Mouse (Mus musculus): ENCODE measurements around the gene Actg2. TPM values are rescaled to one million over a fixed set of nuclear protein-coding genes. Genes with fewer than 3 reads are reported as not detected.

Gene Actg2
- total and polyA plus RNA-seq, 3 experiments: 0.93 to 23.8 (median 2.3) TPM

DNA sequence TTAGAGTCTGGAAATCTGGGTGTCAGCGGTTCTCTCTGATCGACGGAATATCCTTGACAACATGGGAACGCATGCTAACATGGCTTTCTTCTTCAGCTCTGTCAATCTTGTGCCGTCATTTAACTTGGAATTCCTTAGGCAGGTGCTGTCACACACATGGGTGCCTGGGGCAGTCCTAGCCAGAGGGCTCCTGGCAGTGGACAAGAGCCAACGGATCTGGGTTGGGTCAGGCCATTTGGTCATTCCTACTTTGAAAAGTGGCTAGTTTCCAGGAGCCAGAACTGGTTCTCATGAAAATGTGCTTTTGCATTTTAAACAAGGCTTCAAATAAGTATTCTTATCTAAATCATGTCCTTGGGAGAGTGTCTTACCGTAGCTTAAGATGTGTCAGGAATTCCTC is 64.3 kb downstream of the Actg2 start:
- H3K4me3 ChIP-seq: no peak overlapping the region
- H3K27me3 ChIP-seq (ENCODE audit: control insufficient read depth, insufficient read depth, low read length): no peaks in the 10 kb centered on the region
- peaks cover 6% of the 10 kb centered on the region for H3K4me1 ChIP-seq (ENCODE audit: control insufficient read depth, insufficient read depth, low read length)
- peaks cover 2% of the 10 kb centered on the region; the same call in 1 of the 2 replicates for H3K36me3 ChIP-seq (ENCODE audit: control insufficient read depth, insufficient read depth, low read length)
- 87% methylated on average over 7 of the region's 7 CpGs for WGBS
- no peak for DNase-seq
- TF ChIP-seq CTCF (IDR thresholded peaks at IDR 0.05): no peak
- TF ChIP-seq POLR2A (IDR thresholded peaks at IDR 0.05; ENCODE audit: insufficient read depth, low read depth, low read length): no peak
- TF ChIP-seq EP300 (IDR thresholded peaks at IDR 0.05; ENCODE audit: insufficient read depth, low read depth, low read length): no peak
- intact Hi-C loops (cut with DNase I): no loop called here
- H3K9ac ChIP-seq (ENCODE audit: low read depth, low read length): no peak overlapping the region
- H3K27ac ChIP-seq: no peak overlapping the region
- no peaks in the 10 kb centered on the region for H3K79me2 ChIP-seq (replicated peaks; ENCODE audit: control insufficient read depth, insufficient read depth, low read length)

GRCm38 (mm10) chr6:83464011-83464410 is 72.1 kb downstream of the Actg2 start:
- Histone ChIP-seq H3K36me3 (ENCODE audit: control insufficient read depth, insufficient read depth, low read length) (no peaks in the 10 kb centered on the region), H3K79me2 (replicated peaks; ENCODE audit: control insufficient read depth, insufficient read depth, low read length) (no peaks in the 10 kb centered on the region), H3K4me3 (no peak overlapping the region), H3K4me1 (ENCODE audit: control insufficient read depth, insufficient read depth, low read length) (no peaks in the 10 kb centered on the region), H3K9ac (ENCODE audit: low read depth, low read length) (no peak overlapping the region), H3K27me3 (ENCODE audit: control insufficient read depth, insufficient read depth, low read length) (no peaks in the 10 kb centered on the region), H3K27ac (no peak overlapping the region)
- intact Hi-C loops (cut with DNase I): no loop called here
- no peak for DNase-seq
- no peak for TF ChIP-seq CTCF (IDR thresholded peaks at IDR 0.05)
- TF ChIP-seq EP300 (IDR thresholded peaks at IDR 0.05; ENCODE audit: insufficient read depth, low read depth, low read length): no peak
- TF ChIP-seq POLR2A (IDR thresholded peaks at IDR 0.05; ENCODE audit: insufficient read depth, low read depth, low read length): no peak

Other genes with a start within 250 kb of the Actg2 start
- gene Mthfd2, start 210.4 kb downstream of the Actg2 start, total RNA-seq (2021): 1 to 10 TPM; 2.8 TPM
- 1.7 and 2.5 TPM in 2 replicates for gene Mthfd2, start 210.4 kb downstream of the Actg2 start, polyA plus RNA-seq (2012; rRNA removed)
- gene Mob1a, start 210.2 kb downstream of the Actg2 start, total RNA-seq (2021): 10 to 100 TPM; 22.3 to 22.6 TPM
- gene Mob1a, start 210.2 kb downstream of the Actg2 start, polyA plus RNA-seq (2012; rRNA removed): 12.4 and 22.7 TPM in 2 replicates
- 100 to 1,000 TPM; 396 to 406 TPM for gene Bola3, start 187.1 kb downstream of the Actg2 start, total RNA-seq (2021)
- gene Bola3, start 187.1 kb downstream of the Actg2 start, polyA plus RNA-seq (2012; rRNA removed): 91.1 and 159 TPM in 2 replicates
- 10 to 100 TPM; 13.7 to 23.6 TPM for gene Tet3, start 77.2 kb downstream of the Actg2 start, total RNA-seq (2021)
- 6.2 and 7.6 TPM in 2 replicates for gene Tet3, start 77.2 kb downstream of the Actg2 start, polyA plus RNA-seq (2012; rRNA removed)
- gene Dguok, start 29.3 kb downstream of the Actg2 start, total RNA-seq (2021): 10 to 100 TPM; 32.4 to 33.7 TPM
- gene Dguok, start 29.3 kb downstream of the Actg2 start, polyA plus RNA-seq (2012; rRNA removed): 48.1 and 67.3 TPM in 2 replicates
- gene Stambp, start 36.5 kb upstream of the Actg2 start, total RNA-seq (2021): 10 to 100 TPM; 11.9 to 12.9 TPM
- gene Stambp, start 36.5 kb upstream of the Actg2 start, polyA plus RNA-seq (2012; rRNA removed): 10.1 and 17.6 TPM in 2 replicates
- gene Clec4f, start 119.9 kb upstream of the Actg2 start, total RNA-seq (2021): under 1 TPM; 0.27 to 0.57 TPM
- gene Clec4f, start 119.9 kb upstream of the Actg2 start, polyA plus RNA-seq (2012; rRNA removed): 0.23 TPM in 1 of 2 replicates, not detected in the other
- 1 to 10 TPM in 1 of 2 experiments, under 1 TPM in 1; 0.86 to 1.1 TPM for gene Cd207, start 141.6 kb upstream of the Actg2 start, total RNA-seq (2021)
- 1.6 and 4.2 TPM in 2 replicates for gene Cd207, start 141.6 kb upstream of the Actg2 start, polyA plus RNA-seq (2012; rRNA removed)
- not detected for gene Vax2, start 175.0 kb upstream of the Actg2 start, total RNA-seq (2021)
- gene Vax2, start 175.0 kb upstream of the Actg2 start, polyA plus RNA-seq (2012; rRNA removed): not detected in 2 replicates
- gene Atp6v1b1, start 206.7 kb upstream of the Actg2 start, total RNA-seq (2021): not detected
- 1.4 TPM in 1 of 2 replicates, not detected in the other for gene Atp6v1b1, start 206.7 kb upstream of the Actg2 start, polyA plus RNA-seq (2012; rRNA removed)
- gene Ankrd53, start 226.4 kb upstream of the Actg2 start, total RNA-seq (2021): not detected
- gene Ankrd53, start 226.4 kb upstream of the Actg2 start, polyA plus RNA-seq (2012; rRNA removed): 0.12 TPM in 1 of 2 replicates, not detected in the other
- 100 to 1,000 TPM in 1 of 2 experiments, 10 to 100 TPM in 1; 90.6 to 102 TPM for gene Tex261, start 239.5 kb upstream of the Actg2 start, total RNA-seq (2021)
- gene Tex261, start 239.5 kb upstream of the Actg2 start, polyA plus RNA-seq (2012; rRNA removed): 126 and 156 TPM in 2 replicates

Data from heart, adult 2 months (tissue).